Mouse (Mus musculus) liver, embryonic 14.5 days (tissue): ENCODE results near the gene C1qtnf12. TPM values are rescaled to one million over a fixed set of nuclear protein-coding genes. Genes with fewer than 3 reads are reported as not detected.

ENCODE experiments used
- ATAC-seq: fragments of 200-750 bp; cut with Nextera tagmentation; 2 replicates; pipeline ENCODE4 v1.8.0; 2017; ENCODE audit warnings: moderate number of reproducible peaks, mild to moderate bottlenecking, moderate library complexity; ENCODE audit not compliant: insufficient read depth
- DNase-seq, 3 experiments: peaks; one replicate each; pipeline ENCODE4 v3.0.0-alpha.2; 2012 to 2013; ENCODE audit warnings: low read depth in 3 of 3, low spot score in 3 of 3
- H3K27ac ChIP-seq: fragments of 300-500 bp; sonication (generic); 2 replicates; pipeline ENCODE4 v1.5.1; 2014; ENCODE audit warnings: moderate library complexity, mild to moderate bottlenecking, control low read depth, inconsistent platforms
- H3K27me3 ChIP-seq: fragments of 300-500 bp; sonication (generic); 2 replicates; pipeline ENCODE4 v1.6.1; 2014; ENCODE audit warnings: mild to moderate bottlenecking, low read length, moderate library complexity; ENCODE audit not compliant: control insufficient read depth, insufficient read depth
- H3K36me3 ChIP-seq: fragments of 300-500 bp; sonication (generic); replicated peaks from 2 replicates; pipeline ENCODE4 v1.6.1; 2014; ENCODE audit warnings: low read depth; ENCODE audit not compliant: control insufficient read depth, insufficient read depth
- H3K4me1 ChIP-seq, 2 experiments: fragments of 200-500 bp in 1 of 2; fragments of 300-500 bp in 1 of 2; sonication (generic) in 1 of 2; replicated peaks; 2 replicates each; pipeline ENCODE4 v1.6.1; 2012 to 2014; ENCODE audit warnings: antibody characterized with exemption in 1 of 2, inconsistent platforms in 1 of 2, low read length in 1 of 2; ENCODE audit not compliant: control insufficient read depth in 2 of 2, insufficient read depth in 2 of 2
- H3K4me2 ChIP-seq: fragments of 300-500 bp; sonication (generic); 2 replicates; pipeline ENCODE4 v1.6.1; 2014; ENCODE audit warnings: low read depth, mild to moderate bottlenecking, control low read depth, moderate library complexity
- H3K4me3 ChIP-seq, 2 experiments: fragments of 200-500 bp in 1 of 2; fragments of 300-500 bp in 1 of 2; sonication (generic) in 1 of 2; 2 replicates each; pipeline ENCODE4 v1.5.1; 2012 to 2014; ENCODE audit warnings: low read depth in 2 of 2, low read length in 2 of 2, mild to moderate bottlenecking in 2 of 2, control low read depth in 1 of 2, inconsistent platforms in 1 of 2, moderate library complexity in 1 of 2; ENCODE audit not compliant: insufficient read depth in 1 of 2
- H3K9ac ChIP-seq: fragments of 300-500 bp; sonication (generic); replicated peaks from 2 replicates; pipeline ENCODE4 v1.6.1; 2014; ENCODE audit warnings: mild to moderate bottlenecking, control low read depth, moderate library complexity
- H3K9me3 ChIP-seq: fragments of 300-500 bp; sonication (generic); 2 replicates; pipeline ENCODE4 v1.6.1; 2016; ENCODE audit warnings: low read length, mixed read lengths; ENCODE audit not compliant: control insufficient read depth
- CTCF ChIP-seq: IDR thresholded peaks from 2 replicates; pipeline ENCODE4 v1.5.1; 2016; ENCODE audit warnings: antibody characterized with exemption, low read depth, control low read depth
- EP300 ChIP-seq: IDR thresholded peaks from 2 replicates; pipeline ENCODE4 v1.6.1; 2016; ENCODE audit warnings: antibody characterized with exemption, low read depth
- WGBS: fragments of 180-500 bp; shearing (Covaris S2); extraction: QIAGEN DNeasy Blood & Tissue Kit; methylation state at CpG from one replicate; pipeline ENCODE4 v1.1.7; 2014; ENCODE audit not compliant: insufficient replicate concordance; 5-methylcytosine and 5-hydroxymethylcytosine counted together
- polyA plus RNA-seq, 2 experiments: library from polyadenylated mRNA; depleted of rRNA in 1 of 2; stranded (reverse) in 1 of 2; unstranded in 1 of 2; fragments of >200 nt; fragmentation: Nextera tagmentation in 1 of 2; extraction: Ambion mirVana in 1 of 2; gene quantifications; 2 replicates each; pipeline versions ENCODE4 v1.2.1 to v1.2.3; 2012 to 2014

Gene C1qtnf12
- polyA plus RNA-seq, 2 experiments: 37.4 to 85.1 TPM

DNA sequence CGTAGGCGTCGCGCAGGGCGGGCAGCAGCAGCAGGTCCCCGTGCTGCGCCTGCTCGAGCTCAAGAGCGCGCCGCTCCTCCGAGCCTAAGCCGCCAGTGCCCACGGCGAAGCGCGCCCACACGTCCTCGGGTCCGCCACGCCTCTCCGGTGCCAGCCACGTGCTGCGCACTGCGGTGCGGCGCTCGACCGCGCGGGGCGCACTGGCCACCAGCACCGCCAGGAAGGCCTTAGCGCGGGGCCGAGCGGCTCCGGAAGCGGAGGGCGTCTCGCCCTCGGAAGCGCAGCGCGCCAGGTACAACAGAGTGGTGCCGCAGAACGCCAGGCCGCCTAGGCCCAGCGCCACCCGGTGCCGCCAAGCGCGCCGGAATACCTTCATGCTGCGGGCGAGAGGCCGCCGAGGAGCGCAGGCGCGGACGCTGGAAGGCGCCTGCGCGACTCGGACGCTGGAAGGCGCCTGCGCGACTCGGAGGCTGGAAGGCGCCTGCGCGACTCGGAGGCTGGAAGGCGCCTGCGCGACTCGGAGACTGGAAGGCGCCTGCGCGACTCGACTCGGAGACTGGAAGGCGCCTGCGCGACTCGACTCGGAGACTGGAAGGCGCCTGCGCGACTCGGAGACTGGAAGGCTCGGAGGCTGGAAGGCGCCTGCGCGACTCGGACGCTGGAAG lies 30.3 kb downstream of the C1qtnf12 start, which contains the start of the genes B3galt6 and Sdf4:
Gene B3galt6, minus strand, starts transcription at position 409 of the 665 bp plus-strand sequence.
Gene Sdf4, plus strand, starts transcription at position 632 of the 665 bp plus-strand sequence.
- TF ChIP-seq EP300 (no peak), CTCF (peak; percentile 63)
- Histone ChIP-seq H3K9ac (peak within 1 kb of the TSS; percentile 78), H3K4me3 (peak within 1 kb of the TSS; percentile 85 to 100), H3K27ac (peak within 1 kb of the TSS; percentile 85), H3K9me3 (no peaks in the 10 kb centered on the region), H3K4me1 (peaks cover 44 to 45% of the 10 kb centered on the region in 2 experiments), H3K27me3 (no peaks in the 10 kb centered on the region), H3K36me3 (peaks cover 3% of the 10 kb centered on the region), H3K4me2 (peak within 1 kb of the TSS; percentile 98)
- under 1% methylated on average over 99 of the region's 99 CpGs for WGBS
- ATAC-seq (peak; percentile 82), DNase-seq (peak; percentile 69 to 90 (median 83))

DNA sequence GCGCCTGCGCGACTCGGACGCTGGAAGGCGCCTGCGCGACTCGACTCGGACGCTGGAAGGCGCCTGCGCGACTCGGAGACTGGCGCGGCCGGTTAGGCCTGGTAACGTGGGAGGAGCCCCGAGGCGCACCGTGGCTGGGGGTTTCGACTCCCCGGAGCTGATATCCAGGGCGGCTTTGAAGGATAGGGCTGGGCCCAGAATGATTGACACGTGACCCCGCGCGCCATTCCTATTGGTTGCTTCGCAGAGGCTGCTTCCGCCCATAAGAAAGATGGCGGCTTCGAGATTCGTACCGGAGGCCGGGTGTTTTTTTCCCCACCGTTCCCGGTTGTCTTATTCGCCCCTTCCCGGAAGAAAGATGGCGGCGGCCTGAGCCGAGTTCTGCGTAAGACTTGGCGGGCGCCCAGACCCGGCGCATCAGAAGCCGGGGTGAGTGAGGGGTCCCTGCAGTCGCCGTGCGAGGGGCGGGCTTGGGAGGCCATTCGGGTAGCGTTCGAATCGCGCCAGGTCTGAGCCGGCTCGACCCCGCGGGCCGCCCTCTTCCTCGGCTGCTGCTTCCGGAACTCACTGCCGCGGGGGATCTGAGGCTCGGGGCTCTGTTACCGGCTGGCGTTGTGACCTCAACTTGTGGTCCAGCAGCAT lies 30.9 kb downstream of the C1qtnf12 start:
- ATAC-seq (peak; percentile 76), DNase-seq (peak; percentile 91)
- TF ChIP-seq CTCF (peak; percentile 23; the same call in 1 of the 2 replicates), EP300 (no peak)
- Histone ChIP-seq H3K36me3 (peaks cover 10% of the 10 kb centered on the region), H3K27ac (peak overlapping the region; percentile 85), H3K9ac (peak overlapping the region; percentile 78), H3K27me3 (no peaks in the 10 kb centered on the region), H3K9me3 (no peaks in the 10 kb centered on the region), H3K4me1 (peaks cover 41 to 43% of the 10 kb centered on the region in 2 experiments), H3K4me2 (peak overlapping the region; percentile 91), H3K4me3 (peak overlapping the region; percentile 85 to 100)
- WGBS: under 1% methylated on average over 69 of the region's 70 CpGs

DNA sequence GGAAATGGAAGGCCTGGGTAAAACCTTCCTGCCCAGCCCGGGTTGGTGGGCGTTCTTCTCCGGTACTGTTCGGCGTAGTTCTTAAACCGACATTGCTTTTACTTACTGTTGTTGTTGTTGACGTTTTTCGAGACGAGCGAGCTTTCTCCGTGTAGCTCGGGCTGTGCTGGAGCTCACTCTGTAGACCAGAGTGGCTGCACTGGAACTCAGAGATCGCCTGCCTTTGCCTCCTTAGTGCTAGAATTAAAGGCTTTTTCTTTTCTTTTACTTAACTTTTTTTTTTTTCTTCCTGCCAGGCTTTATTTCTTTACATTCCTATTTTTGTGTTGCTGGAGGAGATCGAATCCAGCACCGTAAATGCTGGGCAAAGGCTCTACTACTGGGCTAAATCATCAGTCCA lies 31.5 kb downstream of the C1qtnf12 start:
- DNase-seq (no peak), ATAC-seq (no peak)
- H3K4me1 ChIP-seq: peaks cover 36 to 38% of the 10 kb centered on the region in 2 experiments
- peaks cover 13% of the 10 kb centered on the region for H3K36me3 ChIP-seq
- TF ChIP-seq EP300 (no peak), CTCF (no peak)
- peak overlapping the region; percentile 85 for H3K27ac ChIP-seq
- WGBS: 4% methylated on average over 15 of the region's 15 CpGs
- peak overlapping the region; percentile 78 for H3K9ac ChIP-seq
- H3K9me3 ChIP-seq: no peaks in the 10 kb centered on the region
- peak overlapping the region; percentile 85 to 100 for H3K4me3 ChIP-seq
- peak overlapping the region; percentile 91 for H3K4me2 ChIP-seq
- H3K27me3 ChIP-seq: no peaks in the 10 kb centered on the region

DNA sequence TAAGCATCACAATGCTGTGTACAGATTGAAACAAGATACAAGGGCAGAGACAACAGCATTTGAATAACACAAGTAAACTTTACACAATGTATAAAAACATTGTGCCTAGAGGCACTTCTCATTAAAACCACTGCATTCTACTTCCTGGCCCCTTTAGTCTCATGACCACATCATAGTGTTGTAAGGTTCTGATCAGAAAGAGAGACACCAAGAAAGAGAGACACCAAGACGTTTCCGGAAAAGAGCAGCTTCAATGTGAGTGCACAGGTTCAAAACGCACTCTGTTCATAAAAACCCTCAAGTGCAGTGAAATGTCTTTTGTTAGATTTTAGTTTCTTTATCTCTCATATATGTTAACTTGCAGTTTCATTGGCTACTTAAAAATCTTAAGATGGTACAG lies 42.0 kb downstream of the C1qtnf12 start:
- TF ChIP-seq CTCF: no peak
- no peak for TF ChIP-seq EP300
- peaks cover 69% of the 10 kb centered on the region for H3K36me3 ChIP-seq
- H3K4me3 ChIP-seq: no peak overlapping the region
- H3K4me2 ChIP-seq: no peak overlapping the region
- no peak for ATAC-seq
- no peaks in the 10 kb centered on the region for H3K4me1 ChIP-seq
- H3K27me3 ChIP-seq: no peaks in the 10 kb centered on the region
- no peaks in the 10 kb centered on the region for H3K9me3 ChIP-seq
- no peak overlapping the region for H3K9ac ChIP-seq
- WGBS: 81% methylated on average over 3 of the region's 3 CpGs
- no peak overlapping the region for H3K27ac ChIP-seq
- DNase-seq: no peak

DNA sequence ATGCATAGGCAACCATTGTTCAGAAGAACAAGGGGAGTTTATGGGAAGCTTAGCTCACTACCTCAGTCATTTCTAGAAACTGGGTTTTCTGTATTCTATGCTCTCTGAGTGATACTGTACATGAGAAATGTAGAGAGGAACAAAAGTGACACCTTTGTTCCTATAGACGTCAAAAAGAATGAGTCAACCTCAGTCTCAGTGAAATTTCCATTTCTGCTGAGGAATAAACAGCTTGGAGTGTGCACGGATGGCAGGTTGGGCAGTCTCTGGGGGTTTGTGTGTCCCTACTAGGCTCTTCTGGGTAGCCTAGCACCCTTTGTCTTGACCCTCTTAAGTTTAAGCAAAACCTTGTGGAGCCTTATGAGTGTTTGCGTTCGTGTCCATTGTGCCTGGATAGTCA lies 46.3 kb downstream of the C1qtnf12 start:
- H3K4me2 ChIP-seq: no peak overlapping the region
- H3K27me3 ChIP-seq: no peaks in the 10 kb centered on the region
- no peak for ATAC-seq
- H3K9ac ChIP-seq: no peak overlapping the region
- peaks cover 62% of the 10 kb centered on the region for H3K36me3 ChIP-seq
- DNase-seq: no peak
- no peaks in the 10 kb centered on the region for H3K4me1 ChIP-seq
- no peaks in the 10 kb centered on the region for H3K9me3 ChIP-seq
- TF ChIP-seq EP300: no peak
- no peak for TF ChIP-seq CTCF
- H3K27ac ChIP-seq: no peak overlapping the region
- no peak overlapping the region for H3K4me3 ChIP-seq
- 89% methylated on average over 4 of the region's 4 CpGs for WGBS
